Mouse (Mus musculus) layer of hippocampus, adult 9-10 months (tissue): ENCODE results near the gene Cep295nl.
A peak's percentile ranks its signal among the peaks of the same experiment; 100 is the strongest.

Experiments used
- DNase-seq: peaks from one replicate; pipeline ENCODE4 v3.0.0; 2022; ENCODE audit warnings: low spot score

Cep295nl gene

GRCm38 (mm10) chr11:118355205-118355604, 12.9 kb upstream of the Cep295nl start:
- DNase-seq = peak; percentile 59

GRCm38 (mm10) chr11:118354636-118355191, 12.4 kb upstream of the Cep295nl start:
- DNase-seq = no peak

GRCm38 (mm10) chr11:118349494-118349893, 7.2 kb upstream of the Cep295nl start:
- no peak for DNase-seq

- no peak for DNase-seq
These were observed 6.6 kb upstream of the Cep295nl start for GRCm38 (mm10) chr11:118348877-118349276.

GRCm38 (mm10) chr11:118348419-118348818, 6.1 kb upstream of the Cep295nl start:
- DNase-seq = no peak

- DNase-seq = no peak
These were observed 5.6 kb upstream of the Cep295nl start for GRCm38 (mm10) chr11:118347911-118348310.

- no peak for DNase-seq
These were observed 5.1 kb upstream of the Cep295nl start for GRCm38 (mm10) chr11:118347391-118347790.

GRCm38 (mm10) chr11:118346395-118347096, 4.2 kb upstream of the Cep295nl start:
- no peak for DNase-seq

- no peak for DNase-seq
These were observed 3.4 kb upstream of the Cep295nl start for GRCm38 (mm10) chr11:118345693-118346092.

- DNase-seq = no peak
These were observed 1.3 kb upstream of the Cep295nl start for GRCm38 (mm10) chr11:118343629-118344028.

- DNase-seq = no peak
These were observed 4.7 kb downstream of the Cep295nl start for GRCm38 (mm10) chr11:118337491-118338168.

- no peak for DNase-seq
These were observed 8.9 kb downstream of the Cep295nl start for GRCm38 (mm10) chr11:118333431-118333830.

GRCm38 (mm10) chr11:118332376-118332775, 9.9 kb downstream of the Cep295nl start:
- DNase-seq = no peak

- DNase-seq = no peak
These were observed 11.5 kb downstream of the Cep295nl start for GRCm38 (mm10) chr11:118330777-118331176.

GRCm38 (mm10) chr11:118330361-118330760, 11.9 kb downstream of the Cep295nl start:
- no peak for DNase-seq

- DNase-seq = no peak
These were observed 13.4 kb downstream of the Cep295nl start for GRCm38 (mm10) chr11:118328947-118329346.

- DNase-seq = no peak
These were observed 13.8 kb downstream of the Cep295nl start for GRCm38 (mm10) chr11:118328511-118328910.

- DNase-seq = peak; percentile 75
These were observed 15.0 kb downstream of the Cep295nl start for GRCm38 (mm10) chr11:118326991-118327971.

- no peak for DNase-seq
These were observed 15.8 kb downstream of the Cep295nl start for GRCm38 (mm10) chr11:118326491-118326890.

- DNase-seq = no peak
These were observed 17.8 kb downstream of the Cep295nl start for GRCm38 (mm10) chr11:118324541-118324940.

- DNase-seq = no peak
These were observed 18.3 kb downstream of the Cep295nl start for GRCm38 (mm10) chr11:118323974-118324373.

- no peak for DNase-seq
These were observed 19.7 kb downstream of the Cep295nl start for GRCm38 (mm10) chr11:118322647-118323046.
